In genomic region chr15:63484217-63484887, GRCm38 (mm10) we compare ENCODE assay signal across 10 mouse cellular contexts.
A peak's percentile ranks its signal among the peaks of the same experiment; 100 is the strongest.
DNase-seq lines count a peak whose midpoint lies in the region; ATAC-seq and TF ChIP-seq lines count a peak whose summit lies in the region.
"Had no signal": no experiment of that assay in that cellular context is flagged by ENCODE, and none has a peak within 500 bp of the region (broad histone marks: within the 10 kb centered on the region; RNA-seq: fewer than 3 reads in every experiment).

No protein-coding gene starts in this region.

- no peak for TF ChIP-seq CTCF in lung, embryonic 14.5 days (IDR thresholded peaks at IDR 0.05; ENCODE audit: low read depth)

- no peaks in the 10 kb centered on the region for H3K36me3 ChIP-seq in lung, embryonic 14.5 days (ENCODE audit: insufficient read depth)
- no peaks in the 10 kb centered on the region for H3K36me3 ChIP-seq in embryonic facial prominence, embryonic 11.5 days (replicated peaks; ENCODE audit: control insufficient read depth, insufficient read depth, low read depth, low read length)
- no peaks in the 10 kb centered on the region for H3K36me3 ChIP-seq in intestine, embryonic 16.5 days (ENCODE audit: control insufficient read depth, insufficient read depth, low read length)
- no peaks in the 10 kb centered on the region for H3K36me3 ChIP-seq in stomach, embryonic 14.5 days (ENCODE audit: control insufficient read depth, insufficient read depth, low read length)
- no peaks in the 10 kb centered on the region for H3K36me3 ChIP-seq in neural tube, embryonic 15.5 days
- H3K36me3 ChIP-seq: embryonic facial prominence, embryonic 15.5 days; midbrain, embryonic 13.5 days had no signal

- no peak overlapping the region for H3K9ac ChIP-seq in lung, embryonic 14.5 days
- no peak overlapping the region for H3K9ac ChIP-seq in embryonic facial prominence, embryonic 11.5 days (replicated peaks; ENCODE audit: low read length)
- no peak overlapping the region for H3K9ac ChIP-seq in intestine, embryonic 16.5 days (ENCODE audit: low read depth, low read length)
- H3K9ac ChIP-seq in stomach, embryonic 14.5 days (replicated peaks; ENCODE audit: low read depth, low read length) = no peak overlapping the region
- H3K9ac ChIP-seq in neural tube, embryonic 15.5 days (replicated peaks) = no peak overlapping the region
- H3K9ac ChIP-seq: embryonic facial prominence, embryonic 15.5 days; midbrain, embryonic 13.5 days had no signal

- peak overlapping the region; percentile 27 for H3K4me2 ChIP-seq in lung, embryonic 14.5 days
- H3K4me2 ChIP-seq in embryonic facial prominence, embryonic 11.5 days (ENCODE audit: low read depth, low read length) = no peak overlapping the region
- no peak overlapping the region for H3K4me2 ChIP-seq in intestine, embryonic 16.5 days (ENCODE audit: low read depth, low read length)
- H3K4me2 ChIP-seq in stomach, embryonic 14.5 days (replicated peaks; ENCODE audit: low read depth, low read length) = no peak overlapping the region
- no peak overlapping the region for H3K4me2 ChIP-seq in neural tube, embryonic 15.5 days
- H3K4me2 ChIP-seq: embryonic facial prominence, embryonic 15.5 days; midbrain, embryonic 13.5 days had no signal

- peak; percentile 97 for ATAC-seq in lung, embryonic 14.5 days (ENCODE audit: insufficient read depth)
- ATAC-seq in embryonic facial prominence, embryonic 11.5 days (replicated peaks; ENCODE audit: insufficient number of reproducible peaks, low FRiP score, low TSS enrichment, low read depth) = no peak
- ATAC-seq in intestine, embryonic 16.5 days = peak; percentile 86
- peak; percentile 91 for ATAC-seq in stomach, embryonic 14.5 days (ENCODE audit: insufficient number of reproducible peaks, insufficient read depth, low FRiP score, low read depth)
- no peak for ATAC-seq in neural tube, embryonic 15.5 days (ENCODE audit: low FRiP score)
- ATAC-seq: midbrain, embryonic 13.5 days had no signal

- H3K4me1 ChIP-seq in lung, embryonic 14.5 days (ENCODE audit: insufficient read depth) = no peaks in the 10 kb centered on the region
- H3K4me1 ChIP-seq in embryonic facial prominence, embryonic 11.5 days (ENCODE audit: control insufficient read depth, insufficient read depth, low read length) = no peaks in the 10 kb centered on the region
- H3K4me1 ChIP-seq in intestine, embryonic 16.5 days (ENCODE audit: control insufficient read depth, insufficient read depth, low read length) = no peaks in the 10 kb centered on the region
- no peaks in the 10 kb centered on the region for H3K4me1 ChIP-seq in stomach, embryonic 14.5 days (ENCODE audit: control insufficient read depth, insufficient read depth, low read length)
- H3K4me1 ChIP-seq in neural tube, embryonic 15.5 days = no peaks in the 10 kb centered on the region
- H3K4me1 ChIP-seq: midbrain, embryonic 13.5 days had no signal

- H3K27me3 ChIP-seq in lung, embryonic 14.5 days (ENCODE audit: insufficient read depth, low read length) = no peaks in the 10 kb centered on the region
- H3K27me3 ChIP-seq in embryonic facial prominence, embryonic 11.5 days (ENCODE audit: control insufficient read depth, insufficient read depth, low read length) = no peaks in the 10 kb centered on the region
- H3K27me3 ChIP-seq in intestine, embryonic 16.5 days (replicated peaks; ENCODE audit: control insufficient read depth, insufficient read depth, low read length) = no peaks in the 10 kb centered on the region
- no peaks in the 10 kb centered on the region for H3K27me3 ChIP-seq in stomach, embryonic 14.5 days (ENCODE audit: control insufficient read depth, insufficient read depth, low read length)
- no peaks in the 10 kb centered on the region for H3K27me3 ChIP-seq in neural tube, embryonic 15.5 days (replicated peaks)
- H3K27me3 ChIP-seq: embryonic facial prominence, embryonic 15.5 days; midbrain, embryonic 13.5 days had no signal

- no peaks in the 10 kb centered on the region; the same call in 1 of the 2 replicates for H3K9me3 ChIP-seq in lung, embryonic 14.5 days (ENCODE audit: low read depth, low read length)
- H3K9me3 ChIP-seq in embryonic facial prominence, embryonic 11.5 days (replicated peaks; ENCODE audit: control insufficient read depth, low read length) = no peaks in the 10 kb centered on the region
- no peaks in the 10 kb centered on the region for H3K9me3 ChIP-seq in intestine, embryonic 16.5 days (ENCODE audit: control insufficient read depth, low read length)
- H3K9me3 ChIP-seq in stomach, embryonic 14.5 days (ENCODE audit: control insufficient read depth, low read depth, low read length) = no peaks in the 10 kb centered on the region
- no peaks in the 10 kb centered on the region for H3K9me3 ChIP-seq in neural tube, embryonic 15.5 days (replicated peaks)
- H3K9me3 ChIP-seq: embryonic facial prominence, embryonic 15.5 days; midbrain, embryonic 13.5 days had no signal

- peak overlapping the region; percentile 78 for H3K27ac ChIP-seq in lung, embryonic 14.5 days (ENCODE audit: low read depth)
- no peak overlapping the region for H3K27ac ChIP-seq in embryonic facial prominence, embryonic 11.5 days (replicated peaks; ENCODE audit: low read depth, low read length)
- H3K27ac ChIP-seq in intestine, embryonic 16.5 days (ENCODE audit: low read length) = peak overlapping the region; percentile 46
- H3K27ac ChIP-seq in stomach, embryonic 14.5 days (ENCODE audit: low read length) = peak overlapping the region; percentile 17; the same call in 1 of the 2 replicates
- H3K27ac ChIP-seq in neural tube, embryonic 15.5 days (replicated peaks) = no peak overlapping the region
- H3K27ac ChIP-seq: embryonic facial prominence, embryonic 15.5 days; midbrain, embryonic 13.5 days had no signal

- WGBS in lung, embryonic 14.5 days = 6% methylated on average over 4 of the region's 4 CpGs
- 27% methylated on average over 4 of the region's 4 CpGs for WGBS in embryonic facial prominence, embryonic 11.5 days
- whole genome bisulfite sequencing in intestine, embryonic 16.5 days = 16% methylated on average over 4 of the region's 4 CpGs
- under 1% methylated on average over 4 of the region's 4 CpGs for WGBS in stomach, embryonic 14.5 days
- WGBS in neural tube, embryonic 15.5 days = 66% methylated on average over 4 of the region's 4 CpGs

- peak; percentile 78 for DNase-seq in lung, embryonic 14.5 days
- no peak for DNase-seq in lung, postnatal 4 days
- peak; percentile 65 for DNase-seq in embryonic facial prominence, embryonic 11.5 days (ENCODE audit: low spot score)
- DNase-seq in cerebellum, adult 9-10 months = no peak
- no peak for DNase-seq in cerebellum, postnatal 14 days

- H3K4me3 ChIP-seq in lung, embryonic 14.5 days (ENCODE audit: low read depth, low read length) = no peak overlapping the region
- H3K4me3 ChIP-seq in embryonic facial prominence, embryonic 11.5 days (ENCODE audit: low read depth, low read length) = no peak overlapping the region
- H3K4me3 ChIP-seq in intestine, embryonic 16.5 days (ENCODE audit: low read length) = no peak overlapping the region
- no peak overlapping the region for H3K4me3 ChIP-seq in stomach, embryonic 14.5 days (ENCODE audit: low read depth, low read length)
- no peak overlapping the region for H3K4me3 ChIP-seq in neural tube, embryonic 15.5 days (replicated peaks)
- H3K4me3 ChIP-seq: embryonic facial prominence, embryonic 15.5 days; midbrain, embryonic 13.5 days had no signal

Comparison
In these comparisons a context has a peak if more than half of its experiments do, and no peak if none do; other contexts are left out.
1. DNase-seq: peak in lung, embryonic 14.5 days (single experiment) and embryonic facial prominence, embryonic 11.5 days (single experiment); none in lung, postnatal 4 days (0 of 2), cerebellum, adult 9-10 months (single experiment) and cerebellum, postnatal 14 days (0 of 2).
2. ATAC-seq: peak in lung, embryonic 14.5 days (single experiment), intestine, embryonic 16.5 days (single experiment) and stomach, embryonic 14.5 days (single experiment); none in embryonic facial prominence, embryonic 11.5 days (single experiment) and neural tube, embryonic 15.5 days (single experiment).
3. H3K27ac ChIP-seq: peak in lung, embryonic 14.5 days (single experiment), intestine, embryonic 16.5 days (single experiment) and stomach, embryonic 14.5 days (single experiment); none in embryonic facial prominence, embryonic 11.5 days (single experiment) and neural tube, embryonic 15.5 days (single experiment).